Mouse (Mus musculus) intestine, embryonic 16.5 days (tissue): ENCODE results near the gene Hbq1b. TPM values are rescaled to one million over a fixed set of nuclear protein-coding genes. Genes with fewer than 3 reads are reported as not detected.

Source experiments
- ATAC-seq: fragments of 200-750 bp; cut with Nextera tagmentation; 2 replicates; pipeline ENCODE4 v1.8.0; 2017; ENCODE audit warnings: moderate TSS enrichment, moderate library complexity
- H3K27ac ChIP-seq: fragments of 300-500 bp; sonication (generic); 2 replicates; pipeline ENCODE4 v1.5.1; 2014; ENCODE audit warnings: mild to moderate bottlenecking, low read length
- H3K27me3 ChIP-seq: fragments of 300-500 bp; sonication (generic); replicated peaks from 2 replicates; pipeline ENCODE4 v1.6.1; 2014; ENCODE audit warnings: low read length, control low read depth, mixed read lengths; ENCODE audit not compliant: control insufficient read depth, insufficient read depth
- H3K36me3 ChIP-seq: fragments of 300-500 bp; sonication (generic); 2 replicates; pipeline ENCODE4 v1.6.1; 2014; ENCODE audit warnings: low read length, control low read depth; ENCODE audit not compliant: control insufficient read depth, insufficient read depth
- H3K4me1 ChIP-seq: fragments of 300-500 bp; sonication (generic); 2 replicates; pipeline ENCODE4 v1.6.1; 2014; ENCODE audit warnings: low read length, control low read depth, mixed read lengths; ENCODE audit not compliant: control insufficient read depth, insufficient read depth
- H3K4me2 ChIP-seq: fragments of 300-500 bp; sonication (generic); 2 replicates; pipeline ENCODE4 v1.6.1; 2014; ENCODE audit warnings: low read depth, low read length, control low read depth
- H3K4me3 ChIP-seq: fragments of 300-500 bp; sonication (generic); 2 replicates; pipeline ENCODE4 v1.5.1; 2014; ENCODE audit warnings: mild to moderate bottlenecking, low read length
- H3K9ac ChIP-seq: fragments of 300-500 bp; sonication (generic); 2 replicates; pipeline ENCODE4 v1.6.1; 2014; ENCODE audit warnings: low read depth, low read length
- H3K9me3 ChIP-seq: fragments of 300-500 bp; sonication (generic); 2 replicates; pipeline ENCODE4 v1.6.1; 2016; ENCODE audit warnings: low read length, control low read depth; ENCODE audit not compliant: control insufficient read depth
- WGBS: fragments of 180-500 bp; shearing (Covaris S2); extraction: QIAGEN DNeasy Blood & Tissue Kit; methylation state at CpG from one replicate; pipeline ENCODE4 v1.1.7; 2014; 5-methylcytosine and 5-hydroxymethylcytosine counted together
- polyA plus RNA-seq: library from polyadenylated mRNA; unstranded; fragments of >200 nt; fragmentation: Nextera tagmentation; extraction: Ambion mirVana; gene quantifications from 2 replicates; pipeline ENCODE4 v1.2.1, GENCODE M21; 2015

The Hbq1b gene
- polyA plus RNA-seq, 1 experiment from 2014 or later: 3.0 TPM

DNA sequence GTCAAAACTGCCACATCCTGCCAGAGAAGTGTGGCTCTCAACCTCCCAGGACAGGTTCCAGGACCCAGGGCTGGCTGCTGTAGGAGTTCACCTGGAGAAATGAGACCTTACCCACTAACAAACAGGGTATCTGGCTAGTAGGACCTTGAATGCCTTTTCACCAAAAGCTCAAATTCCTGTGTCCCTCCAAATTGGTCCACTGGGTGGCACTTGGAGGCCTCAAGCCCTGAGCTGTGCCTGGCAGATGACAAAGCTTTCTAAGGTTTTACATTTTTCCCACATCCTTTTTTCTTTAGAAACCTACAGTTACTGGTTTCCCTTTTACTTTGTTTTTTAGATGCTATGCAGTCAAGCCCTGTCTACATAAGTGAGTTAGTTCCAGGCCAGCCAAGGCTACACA lies 39.7 kb upstream of the Hbq1b start:
- no peak for ATAC-seq
- no peaks in the 10 kb centered on the region for H3K9me3 ChIP-seq
- H3K4me2 ChIP-seq: no peak overlapping the region
- no peak overlapping the region for H3K27ac ChIP-seq
- peaks cover 7% of the 10 kb centered on the region for H3K36me3 ChIP-seq
- peaks cover 13% of the 10 kb centered on the region for H3K4me1 ChIP-seq
- no peak overlapping the region for H3K4me3 ChIP-seq
- no peak overlapping the region for H3K9ac ChIP-seq
- H3K27me3 ChIP-seq: no peaks in the 10 kb centered on the region

DNA sequence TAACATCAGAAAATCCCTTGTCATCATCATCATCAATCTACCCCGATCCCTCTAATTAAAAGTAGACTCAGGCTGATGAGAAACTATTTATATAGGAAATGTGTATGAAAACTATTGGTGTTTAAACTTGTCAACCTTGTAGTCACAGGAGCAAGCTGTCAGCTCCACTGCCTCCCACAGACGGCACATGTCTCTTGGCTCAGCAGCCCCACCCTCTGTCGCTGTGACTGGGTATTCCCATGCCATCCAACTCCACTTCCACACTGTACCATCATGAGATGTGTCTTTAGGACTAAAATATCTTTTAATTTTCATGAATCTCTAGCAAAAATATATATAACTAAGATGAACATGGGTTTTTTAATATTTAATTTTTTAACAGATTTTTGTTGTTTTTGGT lies 38.4 kb upstream of the Hbq1b start:
- Histone ChIP-seq H3K4me3 (no peak overlapping the region), H3K27ac (no peak overlapping the region), H3K4me2 (no peak overlapping the region), H3K9ac (no peak overlapping the region), H3K9me3 (no peaks in the 10 kb centered on the region), H3K4me1 (peaks cover 8% of the 10 kb centered on the region; the same call in 1 of the 2 replicates), H3K36me3 (peaks cover 7% of the 10 kb centered on the region), H3K27me3 (no peaks in the 10 kb centered on the region)
- ATAC-seq: no peak
- 82% methylated on average over 3 of the region's 3 CpGs for WGBS

DNA sequence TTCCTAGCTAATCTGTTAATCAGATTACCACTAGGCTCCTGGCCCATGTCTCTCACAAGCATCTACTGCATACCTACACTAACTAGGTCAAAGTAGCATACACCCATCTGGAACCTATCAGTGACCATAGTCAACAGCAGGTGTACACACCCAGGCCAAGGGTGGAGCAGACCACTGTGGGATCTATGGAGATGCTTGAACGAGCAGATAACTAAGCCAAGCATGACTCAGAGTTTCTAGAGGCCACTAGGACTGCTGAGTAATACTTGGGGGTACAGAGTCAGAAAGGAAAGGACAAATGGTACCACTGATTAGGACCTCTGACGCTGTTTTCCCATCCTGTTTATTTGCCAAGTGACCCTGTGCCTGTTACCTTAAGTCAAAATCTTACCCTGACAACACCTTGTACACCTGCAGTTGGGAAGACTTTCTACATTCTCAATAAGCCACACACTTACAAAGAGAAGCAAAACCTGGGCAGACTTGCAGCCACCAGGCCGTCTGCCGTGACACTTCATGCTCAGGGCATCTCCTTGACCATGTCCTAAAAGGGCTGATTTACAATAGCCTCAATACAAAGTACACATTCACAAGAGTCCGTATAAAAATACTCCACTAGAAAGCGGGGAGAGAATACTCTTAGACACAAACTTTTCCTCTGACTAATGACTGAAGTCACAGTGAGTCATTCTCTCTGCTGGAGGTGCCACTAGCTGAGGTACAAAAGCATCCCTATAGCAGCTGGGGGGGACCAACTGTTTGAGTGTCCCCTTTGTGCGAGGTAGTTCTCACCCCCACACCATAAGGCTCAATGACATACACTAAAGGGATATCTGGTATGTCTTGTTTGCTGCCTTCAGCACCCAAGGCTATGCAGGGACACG lies 35.6 kb upstream of the Hbq1b start:
- 84% methylated on average over 8 of the region's 8 CpGs for WGBS
- Histone ChIP-seq H3K4me3 (no peak overlapping the region), H3K9me3 (no peaks in the 10 kb centered on the region), H3K4me1 (no peaks in the 10 kb centered on the region), H3K36me3 (peaks cover 7% of the 10 kb centered on the region), H3K9ac (no peak overlapping the region), H3K4me2 (no peak overlapping the region), H3K27me3 (no peaks in the 10 kb centered on the region), H3K27ac (no peak overlapping the region)
- ATAC-seq: peak; percentile 93

DNA sequence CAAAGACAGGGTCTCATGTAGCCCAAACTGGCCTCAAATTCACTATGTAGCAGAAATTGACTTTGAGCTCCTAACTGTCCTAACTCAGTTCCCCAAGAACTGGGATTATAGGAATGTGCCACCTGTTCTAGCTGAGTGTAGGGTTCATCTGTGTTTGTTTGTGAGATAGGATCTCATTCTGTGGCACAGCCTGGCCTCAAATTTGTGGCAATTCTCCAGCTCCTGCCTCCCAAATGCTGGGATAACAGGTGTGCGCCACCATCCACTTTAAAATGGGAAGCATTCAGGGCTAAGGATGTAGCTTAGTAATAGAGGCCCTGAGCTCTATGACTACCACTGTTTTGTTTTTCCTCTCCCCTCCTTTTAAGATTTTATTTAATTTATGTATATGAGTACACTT lies 33.6 kb upstream of the Hbq1b start:
- Histone ChIP-seq H3K9ac (no peak overlapping the region), H3K27ac (no peak overlapping the region), H3K4me3 (no peak overlapping the region), H3K4me2 (no peak overlapping the region), H3K36me3 (peaks cover 7% of the 10 kb centered on the region), H3K27me3 (no peaks in the 10 kb centered on the region), H3K9me3 (no peaks in the 10 kb centered on the region), H3K4me1 (no peaks in the 10 kb centered on the region)
- no peak for ATAC-seq
- WGBS: 100% methylated on average over 1 of the region's 1 CpGs

DNA sequence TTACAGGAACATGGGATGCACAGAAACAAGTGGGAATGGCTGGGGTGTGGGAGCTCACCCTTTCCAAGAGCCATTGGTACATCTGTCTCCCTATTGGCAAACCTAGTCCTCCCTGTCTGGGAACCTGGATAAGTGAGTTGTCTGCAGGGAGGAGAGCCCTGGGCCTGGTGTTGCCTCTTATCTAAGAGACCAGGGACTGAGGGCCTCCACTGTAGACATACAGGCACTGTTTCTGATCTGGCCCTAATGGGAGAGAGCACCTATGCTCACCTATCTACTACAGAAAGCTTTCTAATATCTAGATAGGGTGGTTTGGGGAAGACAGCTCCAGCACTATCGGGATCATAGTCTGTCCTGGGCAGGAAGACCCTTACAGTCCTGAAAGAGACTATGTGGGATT lies 30.6 kb upstream of the Hbq1b start:
- H3K27ac ChIP-seq: no peak overlapping the region
- H3K4me1 ChIP-seq: no peaks in the 10 kb centered on the region
- H3K4me2 ChIP-seq: no peak overlapping the region
- H3K9me3 ChIP-seq: no peaks in the 10 kb centered on the region
- no peak overlapping the region for H3K4me3 ChIP-seq
- ATAC-seq: peak; percentile 87
- H3K27me3 ChIP-seq: no peaks in the 10 kb centered on the region
- no peaks in the 10 kb centered on the region for H3K36me3 ChIP-seq
- WGBS: 94% methylated on average over 1 of the region's 1 CpGs
- no peak overlapping the region for H3K9ac ChIP-seq

DNA sequence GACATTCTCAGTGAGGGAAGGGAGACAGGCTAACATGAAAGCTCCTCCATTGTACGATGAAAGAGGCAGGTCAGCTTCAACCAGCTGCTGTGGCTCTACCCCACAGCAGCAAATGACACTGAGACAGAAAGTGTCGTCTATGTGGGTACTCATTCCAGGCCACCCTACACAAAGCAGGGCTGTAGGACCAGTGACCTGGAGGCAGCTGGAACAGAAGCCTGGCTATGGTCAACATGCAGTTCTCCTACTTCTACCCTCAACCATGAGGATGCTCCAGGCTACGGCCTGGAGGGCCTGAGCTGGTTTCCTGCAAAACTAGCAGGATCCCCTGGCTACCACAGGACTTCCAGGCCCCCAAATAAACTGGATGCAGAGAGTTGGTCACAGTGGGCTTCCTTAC lies 30.2 kb upstream of the Hbq1b start:
- H3K9ac ChIP-seq: no peak overlapping the region
- no peaks in the 10 kb centered on the region for H3K9me3 ChIP-seq
- no peak for ATAC-seq
- no peak overlapping the region for H3K27ac ChIP-seq
- H3K36me3 ChIP-seq: no peaks in the 10 kb centered on the region
- H3K27me3 ChIP-seq: no peaks in the 10 kb centered on the region
- no peak overlapping the region for H3K4me3 ChIP-seq
- 80% methylated on average over 3 of the region's 3 CpGs for WGBS
- H3K4me1 ChIP-seq: no peaks in the 10 kb centered on the region
- H3K4me2 ChIP-seq: no peak overlapping the region

DNA sequence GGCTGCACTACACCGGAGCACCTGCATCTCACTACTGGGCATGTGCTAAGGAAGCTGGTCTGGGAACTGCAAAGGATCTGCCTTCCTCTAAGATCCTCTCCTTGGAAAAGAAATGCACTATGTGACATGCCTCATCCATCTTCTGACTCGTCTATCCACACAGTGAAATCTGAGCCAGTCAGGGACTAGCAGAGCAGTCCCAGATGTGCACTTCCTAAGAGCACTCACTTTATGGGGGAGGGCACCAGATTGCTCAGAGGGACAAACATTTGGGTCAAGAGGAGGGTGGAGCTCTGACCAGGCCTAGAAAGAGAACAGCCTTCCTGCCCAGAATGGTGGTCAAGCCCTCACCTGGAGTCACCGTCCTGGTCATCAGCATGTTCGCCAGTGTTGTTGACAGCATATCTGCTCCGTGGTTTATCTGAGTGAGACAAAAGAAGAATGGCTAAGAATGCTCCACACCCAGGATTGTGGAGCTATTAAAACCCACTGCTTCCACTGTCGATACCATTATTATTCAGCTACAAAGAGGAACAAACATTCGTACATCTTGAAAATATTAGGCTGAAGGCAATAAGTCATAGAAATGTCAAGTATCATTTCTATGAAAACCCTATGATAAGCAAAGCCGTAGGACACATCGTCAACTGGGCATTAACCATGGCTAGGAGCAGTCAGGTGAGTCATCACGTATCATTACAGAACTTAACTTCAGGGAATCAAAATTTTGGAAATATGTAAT lies 23.9 kb upstream of the Hbq1b start:
- Histone ChIP-seq H3K9ac (no peak overlapping the region), H3K27me3 (no peaks in the 10 kb centered on the region), H3K36me3 (no peaks in the 10 kb centered on the region), H3K4me2 (no peak overlapping the region), H3K9me3 (no peaks in the 10 kb centered on the region), H3K4me1 (peaks cover 7% of the 10 kb centered on the region), H3K27ac (no peak overlapping the region), H3K4me3 (no peak overlapping the region)
- ATAC-seq: no peak
- 70% methylated on average over 10 of the region's 10 CpGs for WGBS

DNA sequence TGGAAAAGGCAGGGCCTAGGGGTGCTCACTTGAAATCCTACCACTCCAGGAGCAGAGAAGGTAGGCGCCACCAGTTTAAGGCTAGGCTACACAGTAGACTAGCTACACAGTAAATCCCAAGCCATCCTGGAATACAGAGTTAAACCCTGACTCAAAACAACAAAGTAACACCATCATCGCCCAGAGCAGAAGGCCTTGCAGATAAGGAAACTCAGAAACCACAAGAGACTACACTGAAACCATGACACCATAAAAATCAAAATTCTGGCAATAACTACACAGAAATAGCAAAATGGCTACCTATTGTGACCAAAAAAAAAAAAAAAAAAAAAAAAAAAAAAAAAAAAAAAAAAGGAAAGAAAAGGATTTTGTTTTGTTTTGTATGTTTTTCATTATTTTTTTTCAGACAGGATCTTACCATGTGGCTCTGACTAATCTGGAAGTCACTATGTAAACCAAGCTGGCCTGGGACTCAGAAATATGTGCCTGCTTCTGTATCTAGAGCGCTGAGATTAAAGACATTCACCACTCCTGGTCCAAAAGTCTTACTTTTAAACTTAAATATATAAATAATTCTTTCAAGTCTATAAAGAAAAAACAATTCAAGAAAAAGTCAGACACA lies 21.5 kb upstream of the Hbq1b start:
- no peak for ATAC-seq
- Histone ChIP-seq H3K4me2 (no peak overlapping the region), H3K4me3 (no peak overlapping the region), H3K9ac (no peak overlapping the region), H3K9me3 (no peaks in the 10 kb centered on the region), H3K27ac (no peak overlapping the region), H3K4me1 (peaks cover 10% of the 10 kb centered on the region), H3K36me3 (no peaks in the 10 kb centered on the region), H3K27me3 (no peaks in the 10 kb centered on the region)
- 90% methylated on average over 3 of the region's 3 CpGs for WGBS

DNA sequence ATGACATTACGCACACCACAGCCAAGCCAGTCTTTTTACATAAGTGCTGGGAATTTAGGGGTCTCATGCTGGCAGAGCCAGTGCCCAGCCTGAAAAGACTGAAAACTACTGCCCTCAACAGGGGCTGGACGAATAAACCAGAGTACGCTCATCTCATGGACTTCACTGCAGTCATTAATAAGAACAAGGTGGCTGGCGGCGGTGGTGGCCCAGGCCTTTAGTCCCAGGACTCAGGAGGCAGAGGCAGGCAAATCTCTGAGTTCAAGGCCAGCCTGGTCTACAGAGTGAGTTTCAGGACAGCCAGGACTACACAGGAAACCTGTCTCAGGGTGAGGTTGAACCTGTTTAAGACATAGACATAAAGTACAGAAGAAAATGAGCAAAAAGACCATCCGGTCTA lies 20.6 kb upstream of the Hbq1b start:
- H3K4me2 ChIP-seq: no peak overlapping the region
- peaks cover 10% of the 10 kb centered on the region for H3K4me1 ChIP-seq
- no peaks in the 10 kb centered on the region for H3K27me3 ChIP-seq
- WGBS: 93% methylated on average over 6 of the region's 6 CpGs
- no peaks in the 10 kb centered on the region for H3K9me3 ChIP-seq
- no peak overlapping the region for H3K9ac ChIP-seq
- ATAC-seq: no peak
- H3K27ac ChIP-seq: no peak overlapping the region
- no peaks in the 10 kb centered on the region for H3K36me3 ChIP-seq
- no peak overlapping the region for H3K4me3 ChIP-seq
